Mouse (Mus musculus) activated CD4-positive, CD25-positive, alpha-beta regulatory T cell, adult 4 months (primary cell): ENCODE results near the gene Qsox1. TPM values are rescaled to one million over a fixed set of nuclear protein-coding genes. Genes with fewer than 3 reads are reported as not detected.
A peak's percentile ranks its signal among the peaks of the same experiment; 100 is the strongest.

Source experiments
- ATAC-seq: one replicate; pipeline ENCODE4 v1.8.0; 2017
- polyA plus RNA-seq, 2 experiments: library from polyadenylated mRNA; unstranded; fragments of 100-300 nt; shearing (Covaris generic); gene quantifications; one replicate each; pipeline ENCODE4 v1.2.1; 2017

Qsox1 gene
- polyA plus RNA-seq, 2 experiments from 2014 or later, result 26.9 to 46.2 TPM

DNA sequence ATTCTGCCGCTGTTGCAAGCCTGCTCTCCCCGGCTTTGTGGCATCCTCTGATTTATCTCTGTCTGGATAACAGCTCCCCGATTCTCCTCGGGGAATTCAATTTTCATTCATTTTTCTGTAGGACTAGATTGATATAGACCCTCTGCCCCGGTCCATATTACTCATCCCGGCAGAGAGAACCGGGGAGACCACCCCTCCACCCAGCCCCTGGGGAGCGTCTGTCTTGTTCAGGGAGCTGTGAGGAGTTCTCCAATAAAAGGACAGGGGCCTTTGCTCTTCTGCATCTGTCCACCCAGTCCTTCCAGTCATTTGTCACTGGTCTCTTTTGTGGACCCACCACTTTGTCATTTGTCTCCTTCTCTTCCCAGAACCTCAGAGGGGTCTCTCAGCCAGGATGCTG, 65.7 kb downstream of the Qsox1 start:
- no peak for ATAC-seq

DNA sequence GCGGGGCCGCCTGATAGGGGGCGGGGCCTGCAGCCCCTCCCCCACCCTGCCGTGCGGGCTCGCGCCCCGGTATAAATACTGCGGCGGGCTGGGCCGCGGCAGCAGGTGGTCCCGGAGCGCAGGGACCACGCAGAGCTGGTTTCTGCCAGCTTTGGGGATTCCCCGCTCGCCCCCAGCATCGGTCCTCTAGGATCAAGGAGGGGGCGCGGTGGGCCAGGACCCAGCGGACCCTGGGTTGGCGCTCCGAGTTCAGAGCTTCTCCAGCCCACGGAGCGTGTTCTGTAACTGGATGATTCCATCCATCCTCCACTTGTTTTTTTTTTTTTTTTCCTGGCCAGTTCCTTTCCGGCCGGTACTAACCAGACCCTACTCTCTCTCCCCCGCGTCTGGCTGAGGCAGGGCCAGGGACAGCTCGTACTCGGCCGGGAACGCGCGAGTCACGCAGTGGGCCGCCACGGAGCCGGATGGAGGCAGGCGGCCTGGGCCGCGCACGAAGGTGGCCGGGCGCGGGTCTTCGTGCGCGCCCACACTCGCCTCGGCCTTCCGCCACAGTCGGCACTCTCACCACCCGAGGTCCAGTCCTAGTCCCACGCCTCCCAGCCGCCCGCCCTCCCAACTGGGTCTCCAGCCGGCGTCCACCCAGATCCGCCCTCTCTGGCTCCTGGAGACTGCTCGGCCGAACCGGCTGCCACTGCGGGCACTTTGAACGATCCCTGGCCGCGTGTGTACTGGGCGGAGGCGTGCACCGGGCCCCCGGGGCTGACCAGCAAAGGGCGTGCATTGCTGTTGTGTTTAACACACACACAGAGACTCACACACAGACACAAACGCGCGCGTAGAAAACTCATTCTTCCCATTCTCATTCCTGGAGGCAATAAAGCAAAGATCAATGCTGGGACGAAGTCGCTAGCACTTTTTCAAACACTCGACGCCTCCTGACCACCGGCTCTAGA, 70.0 kb downstream of the Qsox1 start:
- no peak for ATAC-seq

DNA sequence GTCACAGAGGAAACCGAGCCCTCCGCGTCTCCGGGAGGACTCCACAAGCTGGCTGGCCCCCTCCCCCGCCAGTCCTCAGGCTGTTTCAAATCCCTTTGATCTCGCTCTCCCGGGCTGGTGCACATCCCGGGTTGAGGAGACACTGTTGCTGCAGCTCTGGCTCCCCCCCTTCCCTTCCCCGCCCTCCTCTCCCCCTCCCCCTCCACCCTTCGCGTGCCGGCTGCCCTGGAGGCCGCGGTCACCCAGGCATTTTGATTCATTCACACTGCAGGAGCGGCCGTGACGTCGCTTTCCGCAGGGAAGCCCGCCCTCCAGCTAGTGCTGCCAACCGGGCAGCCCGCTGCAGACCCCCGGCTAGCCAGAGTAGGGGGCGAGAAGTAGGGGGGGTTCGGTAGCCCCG, 70.7 kb downstream of the Qsox1 start:
- no peak for ATAC-seq

GRCm38 (mm10) chr1:155741378-155741945, 71.2 kb downstream of the Qsox1 start:
- no peak for ATAC-seq

- peak; percentile 44 for ATAC-seq
Measured at GRCm38 (mm10) chr1:155740622-155741377, 71.9 kb downstream of the Qsox1 start.

DNA sequence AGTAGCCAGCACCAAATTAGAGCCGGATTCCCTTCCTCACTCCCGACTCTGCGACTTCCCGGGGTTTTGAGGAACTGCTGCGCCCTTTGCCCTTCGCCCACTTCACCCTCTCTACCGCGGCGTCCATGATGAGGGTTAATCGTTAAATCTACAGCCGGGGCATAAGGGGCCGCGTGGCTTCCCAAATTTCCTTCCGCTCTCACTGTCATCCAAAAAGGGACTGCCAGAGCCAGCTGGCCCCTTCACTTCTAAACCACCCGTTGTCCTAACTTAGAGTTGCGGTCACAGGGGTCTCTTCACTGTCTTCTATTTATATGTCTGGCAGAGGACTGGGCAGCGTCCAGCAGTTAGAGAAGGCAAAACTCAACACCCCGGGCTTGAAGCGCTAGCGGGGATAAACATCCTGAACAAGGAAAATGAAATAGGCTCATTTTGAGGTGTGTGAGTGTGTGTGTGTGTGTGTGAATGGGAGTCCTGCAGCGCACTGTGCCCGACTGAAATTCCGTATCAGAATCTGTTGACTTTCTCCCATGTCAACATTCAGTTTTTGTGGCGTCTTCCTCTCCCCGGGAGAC, 74.8 kb downstream of the Qsox1 start:
- ATAC-seq, result no peak

DNA sequence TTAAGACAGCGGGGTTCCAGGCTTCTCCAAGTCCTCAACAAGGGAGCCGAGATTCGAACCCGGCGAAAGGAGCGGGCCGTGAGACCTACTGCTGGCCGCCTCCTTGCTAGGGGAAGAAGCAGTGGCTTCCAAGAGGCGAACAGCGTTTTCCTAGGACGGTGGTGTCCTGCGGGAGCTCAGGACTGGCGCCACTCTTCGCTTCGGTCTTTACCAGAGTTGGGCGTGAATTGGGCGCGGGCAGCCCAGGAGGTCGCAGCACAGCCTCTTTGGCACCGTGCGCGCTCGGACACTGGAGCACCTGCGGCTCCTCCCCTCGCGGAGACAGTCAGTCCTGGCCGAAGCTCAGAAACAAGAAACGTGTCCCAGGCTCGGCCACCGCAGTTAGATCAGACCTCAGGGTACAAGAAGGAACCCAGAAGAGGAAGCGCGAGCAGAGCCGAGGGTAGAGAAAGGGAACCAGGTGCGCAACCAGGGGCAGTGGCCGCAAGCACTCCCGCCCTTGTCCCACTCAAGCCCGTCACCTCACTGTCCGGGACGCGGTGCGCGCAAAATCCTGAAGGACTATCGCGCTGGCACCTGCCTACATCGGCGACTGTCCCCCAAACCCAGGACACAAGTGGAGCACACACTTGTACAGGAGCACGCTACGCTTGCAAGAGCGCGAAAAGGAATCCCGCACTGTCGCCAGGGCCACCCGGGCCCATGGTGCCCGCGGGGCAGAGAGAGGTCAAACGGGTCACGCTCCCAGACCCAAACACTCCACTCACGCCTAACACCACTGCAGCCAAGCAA, 75.5 kb downstream of the Qsox1 start:
- ATAC-seq, result no peak

- ATAC-seq, result no peak
Measured at GRCm38 (mm10) chr1:155736096-155736825, 76.4 kb downstream of the Qsox1 start.

GRCm38 (mm10) chr1:155731156-155731555, 81.5 kb downstream of the Qsox1 start:
- ATAC-seq, result no peak

- ATAC-seq, result no peak
Measured at GRCm38 (mm10) chr1:155729113-155729795, 83.4 kb downstream of the Qsox1 start.

DNA sequence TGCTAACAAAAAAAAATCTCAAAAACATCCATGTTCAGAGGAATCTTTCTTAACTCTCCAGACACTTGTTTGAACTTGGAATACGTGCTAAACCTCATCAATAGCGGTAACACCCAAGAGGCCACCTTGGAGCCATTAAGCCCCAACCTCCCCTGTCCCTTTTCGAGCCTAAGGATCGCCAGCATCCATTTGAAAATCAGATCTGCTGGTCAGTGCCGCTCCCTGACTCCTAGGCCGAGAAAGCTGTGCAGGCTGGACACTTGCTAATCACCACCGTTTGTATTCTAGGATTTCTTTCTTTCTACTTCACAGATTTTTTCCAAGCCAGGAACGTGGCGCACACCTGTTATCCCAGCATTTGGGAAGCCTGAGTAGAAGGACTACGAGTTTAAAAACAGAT, 84.9 kb downstream of the Qsox1 start:
- ATAC-seq, result no peak

Other genes starting within 250 kb of the Qsox1 start
- gene Lhx4, start 61.2 kb downstream of the Qsox1 start, polyA plus RNA-seq, result under 1 TPM in 1 of 2 experiments, not detected in 1; 0.42 TPM
- gene Cep350, start 160.4 kb upstream of the Qsox1 start, polyA plus RNA-seq, result 1 to 10 TPM; 9.6 to 9.7 TPM
- 10 to 100 TPM; 42.7 to 47.7 TPM for gene Tor1aip2, start 222.5 kb upstream of the Qsox1 start, polyA plus RNA-seq
- 100 to 1,000 TPM; 102 to 103 TPM for gene Tor1aip1, start 223.6 kb upstream of the Qsox1 start, polyA plus RNA-seq